In genomic region chr4:144898036-144898649, GRCm38 (mm10) we compare ENCODE assay signal across 8 mouse cellular contexts. TPM values are rescaled to one million over a fixed set of nuclear protein-coding genes. Genes with fewer than 3 reads are reported as not detected.
A peak's percentile ranks its signal among the peaks of the same experiment; 100 is the strongest.
DNase-seq lines count a peak whose midpoint lies in the region; ATAC-seq and TF ChIP-seq lines count a peak whose summit lies in the region.

No protein-coding gene starts in this region.

- no peak overlapping the region for H3K27ac ChIP-seq in embryonic facial prominence, embryonic 14.5 days (replicated peaks; ENCODE audit: low read depth, low read length)
- H3K27ac ChIP-seq in embryonic facial prominence, embryonic 10.5 days (replicated peaks) = no peak overlapping the region
- peak overlapping the region; percentile 60 for H3K27ac ChIP-seq in kidney, postnatal 0 days
- H3K27ac ChIP-seq in hindbrain, embryonic 12.5 days = no peak overlapping the region
- no peak overlapping the region for H3K27ac ChIP-seq in forebrain, embryonic 10.5 days

- no peak overlapping the region for H3K4me3 ChIP-seq in embryonic facial prominence, embryonic 14.5 days (ENCODE audit: low read depth, low read length)
- no peak overlapping the region for H3K4me3 ChIP-seq in embryonic facial prominence, embryonic 10.5 days
- H3K4me3 ChIP-seq in kidney, postnatal 0 days (replicated peaks; ENCODE audit: low read depth, low read length) = no peak overlapping the region
- no peak overlapping the region for H3K4me3 ChIP-seq in hindbrain, embryonic 12.5 days
- no peak overlapping the region for H3K4me3 ChIP-seq in forebrain, embryonic 10.5 days

- peak; percentile 54 for DNase-seq in embryonic facial prominence, embryonic 14.5 days (ENCODE audit: low spot score)
- DNase-seq in embryonic facial prominence, embryonic 10.5 days (ENCODE audit: low spot score) = no peak
- DNase-seq in heart, adult 9 months (ENCODE audit: low spot score in 2 of 2) = peak; percentile 88 to 95
- peak; percentile 74 for DNase-seq in kidney, postnatal 0 days (ENCODE audit: low spot score)
- no peak for DNase-seq in right cerebral cortex, postnatal 25 days
- no peak for DNase-seq in forebrain, embryonic 10.5 days (ENCODE audit: extremely low spot score, low spot score)

- no peaks in the 10 kb centered on the region for H3K9me3 ChIP-seq in embryonic facial prominence, embryonic 14.5 days (ENCODE audit: control insufficient read depth, low read length)
- H3K9me3 ChIP-seq in embryonic facial prominence, embryonic 10.5 days = peaks cover 2% of the 10 kb centered on the region; the same call in 1 of the 2 replicates
- no peaks in the 10 kb centered on the region for H3K9me3 ChIP-seq in kidney, postnatal 0 days (replicated peaks; ENCODE audit: low read length)
- no peaks in the 10 kb centered on the region for H3K9me3 ChIP-seq in hindbrain, embryonic 12.5 days (replicated peaks)
- H3K9me3 ChIP-seq in forebrain, embryonic 10.5 days = no peaks in the 10 kb centered on the region

- peaks cover 10% of the 10 kb centered on the region; the same call in 1 of the 2 replicates for H3K36me3 ChIP-seq in embryonic facial prominence, embryonic 14.5 days (ENCODE audit: control insufficient read depth, insufficient read depth, low read length)
- peaks cover 8% of the 10 kb centered on the region for H3K36me3 ChIP-seq in embryonic facial prominence, embryonic 10.5 days (replicated peaks)
- peaks cover 33% of the 10 kb centered on the region for H3K36me3 ChIP-seq in kidney, postnatal 0 days (ENCODE audit: insufficient read depth, low read length)
- no peaks in the 10 kb centered on the region for H3K36me3 ChIP-seq in hindbrain, embryonic 12.5 days
- no peaks in the 10 kb centered on the region for H3K36me3 ChIP-seq in forebrain, embryonic 10.5 days (replicated peaks)

- WGBS in embryonic facial prominence, embryonic 14.5 days = 66% methylated on average over 6 of the region's 6 CpGs
- WGBS in embryonic facial prominence, embryonic 10.5 days = 78% methylated on average over 6 of the region's 6 CpGs
- WGBS in kidney, postnatal 0 days = 49% methylated on average over 6 of the region's 6 CpGs
- whole genome bisulfite sequencing in hindbrain, embryonic 12.5 days = 81% methylated on average over 6 of the region's 6 CpGs
- WGBS in forebrain, embryonic 10.5 days = 78% methylated on average over 6 of the region's 6 CpGs

- ATAC-seq in embryonic facial prominence, embryonic 14.5 days (ENCODE audit: low read depth) = no peak
- ATAC-seq in kidney, postnatal 0 days (replicated peaks; ENCODE audit: low FRiP score, low read depth) = no peak
- ATAC-seq in monocyte, adult 5-6 weeks (replicated peaks; ENCODE audit: insufficient number of reproducible peaks, low FRiP score, low TSS enrichment, poor library complexity, severe bottlenecking) = peak; percentile 49
- no peak for ATAC-seq in hindbrain, embryonic 12.5 days (ENCODE audit: low FRiP score)

- no peak for TF ChIP-seq CTCF in kidney, postnatal 0 days (IDR thresholded peaks at IDR 0.05; ENCODE audit: low read depth)

- H3K4me2 ChIP-seq in embryonic facial prominence, embryonic 14.5 days (ENCODE audit: low read depth, low read length) = no peak overlapping the region
- peak overlapping the region; percentile 62; the same call in 1 of the 2 replicates for H3K4me2 ChIP-seq in kidney, postnatal 0 days (ENCODE audit: low read length)
- H3K4me2 ChIP-seq in hindbrain, embryonic 12.5 days (replicated peaks) = no peak overlapping the region

- no peak overlapping the region for H3K9ac ChIP-seq in embryonic facial prominence, embryonic 14.5 days (ENCODE audit: low read depth, low read length)
- H3K9ac ChIP-seq in kidney, postnatal 0 days (ENCODE audit: low read depth, low read length) = no peak overlapping the region
- no peak overlapping the region for H3K9ac ChIP-seq in hindbrain, embryonic 12.5 days

- peaks cover 23% of the 10 kb centered on the region for H3K4me1 ChIP-seq in embryonic facial prominence, embryonic 14.5 days (ENCODE audit: control insufficient read depth, insufficient read depth, low read length)
- H3K4me1 ChIP-seq in embryonic facial prominence, embryonic 10.5 days = peaks cover 47% of the 10 kb centered on the region
- H3K4me1 ChIP-seq in kidney, postnatal 0 days (replicated peaks; ENCODE audit: insufficient read depth, low read length) = 0 out of 2 replicates have a peak, but pooled peaks cover 39% of the 10 kb centered on the region
- H3K4me1 ChIP-seq in hindbrain, embryonic 12.5 days = peaks cover 24% of the 10 kb centered on the region
- peaks cover 42% of the 10 kb centered on the region for H3K4me1 ChIP-seq in forebrain, embryonic 10.5 days

- H3K27me3 ChIP-seq in embryonic facial prominence, embryonic 14.5 days (replicated peaks; ENCODE audit: control insufficient read depth, insufficient read depth, low read length) = no peaks in the 10 kb centered on the region; the same call in 1 of the 2 replicates
- H3K27me3 ChIP-seq in embryonic facial prominence, embryonic 10.5 days (replicated peaks; ENCODE audit: low read depth, poor library complexity, severe bottlenecking) = peaks cover 23% of the 10 kb centered on the region
- H3K27me3 ChIP-seq in kidney, postnatal 0 days (ENCODE audit: insufficient read depth, low read length) = no peaks in the 10 kb centered on the region
- H3K27me3 ChIP-seq in hindbrain, embryonic 12.5 days = peaks cover 31% of the 10 kb centered on the region
- H3K27me3 ChIP-seq in forebrain, embryonic 10.5 days (ENCODE audit: poor library complexity, severe bottlenecking) = peaks cover 27% of the 10 kb centered on the region

RNA-seq across cellular contexts. Expression of gene Dhrs3, which starts 5.5 kb away (rescaled TPM):
- 66.8 and 67.4 TPM in 2 replicates for polyA plus RNA-seq in embryonic facial prominence, embryonic 14.5 days (2014; fragmentation: Nextera tagmentation; extraction: Ambion mirVana)
- polyA plus RNA-seq in embryonic facial prominence, embryonic 10.5 days (2016; fragmentation: Nextera tagmentation; extraction: Ambion mirVana) = 22.0 and 30.2 TPM in 2 replicates
- polyA plus RNA-seq in kidney, postnatal 0 days (2015; fragmentation: Nextera tagmentation; extraction: Ambion mirVana) = 199 and 233 TPM in 2 replicates
- 42.6 to 50.4 TPM (median 43.0 TPM) in 3 replicates for total RNA-seq in monocyte, adult 5-6 weeks (2017)
- polyA plus RNA-seq in hindbrain, embryonic 12.5 days (2016; fragmentation: Nextera tagmentation; extraction: Ambion mirVana) = 26.6 and 31.8 TPM in 2 replicates
- 12.2 and 15.3 TPM in 2 replicates for polyA plus RNA-seq in forebrain, embryonic 10.5 days (2016; fragmentation: Nextera tagmentation; extraction: Ambion mirVana)

Comparison
In these comparisons a context has a peak if more than half of its experiments do, and no peak if none do; other contexts are left out.
1. DNase-seq: peak in embryonic facial prominence, embryonic 14.5 days (single experiment), heart, adult 9 months (2 of 2) and kidney, postnatal 0 days (single experiment); none in embryonic facial prominence, embryonic 10.5 days (single experiment), right cerebral cortex, postnatal 25 days (single experiment) and forebrain, embryonic 10.5 days (single experiment).